Mouse (Mus musculus): Measurements from ENCODE around the gene Leap2.
A peak's percentile ranks its signal among the peaks of the same experiment; 100 is the strongest.

GRCm38 (mm10) chr11:53411738-53412137, 11.2 kb downstream of the Leap2 start:
- TF ChIP-seq CTCF (IDR thresholded peaks at IDR 0.05; ENCODE audit: low read depth, low read length) = peak; percentile 46; the same call in 1 of the 2 replicates
- no peak for TF ChIP-seq POLR2A (IDR thresholded peaks at IDR 0.05; ENCODE audit: extremely low read depth, insufficient read depth, low read length)
